Mouse (Mus musculus) spleen, postnatal 0 days (tissue): ENCODE measurements around the gene Cfap299. TPM values are rescaled to one million over a fixed set of nuclear protein-coding genes. Genes with fewer than 3 reads are reported as not detected.

Experiments
- microRNA counts: library from miRNA; unstranded; fragments of <30 nt; microRNA quantifications from one replicate; lab custom pipeline; 2015
- polyA plus RNA-seq: library from polyadenylated mRNA; unstranded; fragments of >200 nt; fragmentation: Nextera tagmentation; extraction: Ambion mirVana; gene quantifications from 2 replicates; pipeline ENCODE4 v1.2.1, GENCODE M21; 2015

Gene Cfap299
- not detected in 2 replicates for polyA plus RNA-seq

GRCm38 (mm10) chr5:98328848-98329624 lies at the start of gene Cfap299:
Gene Cfap299, plus strand, starts transcription at chr5:98329304.

GRCm38 (mm10) chr5:98552395-98552794 lies 223.3 kb downstream of the Cfap299 start, which contains the start of gene Gm11111:
Gene Gm11111, plus strand, starts transcription at chr5:98552695.

MicroRNAs within 50 kb of the gene (microRNA counts, 519-probe panel; counts per million panel counts)
- 88.3 counts per million for microRNA mmu-miR-703 (lab: Ali Mortazavi, UCI)

Other genes starting within 250 kb of the Cfap299 start
- not detected in 2 replicates for gene Prdm8, start 162.1 kb upstream of the Cfap299 start, polyA plus RNA-seq
- 0.12 and 0.21 TPM in 2 replicates for gene Fgf5, start 75.1 kb upstream of the Cfap299 start, polyA plus RNA-seq
- gene Gm11111, start 223.4 kb downstream of the Cfap299 start, polyA plus RNA-seq, result not detected in 2 replicates